Mouse (Mus musculus): ENCODE measurements around the gene Tcf3. TPM values are rescaled to one million over a fixed set of nuclear protein-coding genes. Genes with fewer than 3 reads are reported as not detected.

Tcf3 gene
- total and polyA plus RNA-seq, 2 experiments: 6.4 to 20.2 TPM

GRCm38 (mm10) chr10:80435764-80436163, 2.3 kb upstream of the Tcf3 start:
- Histone ChIP-seq H3K4me1 (ENCODE audit: control insufficient read depth, insufficient read depth, low read length) (peaks cover 17% of the 10 kb centered on the region), H3K79me2 (ENCODE audit: control insufficient read depth, insufficient read depth, low read length) (peaks cover 9% of the 10 kb centered on the region; the same call in 1 of the 2 replicates), H3K27ac (replicated peaks; ENCODE audit: insufficient read depth, low read depth, low read length) (peak overlapping the region; percentile 51), H3K27me3 (ENCODE audit: control insufficient read depth, insufficient read depth, low read length) (no peaks in the 10 kb centered on the region), H3K9ac (ENCODE audit: low read depth, low read length) (no peak overlapping the region), H3K4me3 (ENCODE audit: insufficient read depth, low read depth, low read length) (no peak overlapping the region), H3K36me3 (ENCODE audit: control insufficient read depth, insufficient read depth, low read length) (no peaks in the 10 kb centered on the region)
- DNase-seq (ENCODE audit: extremely low read depth, low read depth, low spot score): no peak
- 49% methylated on average over 7 of the region's 7 CpGs for WGBS
- TF ChIP-seq POLR2A (IDR thresholded peaks at IDR 0.05; ENCODE audit: extremely low read depth, insufficient read depth, low read length) (no peak), CTCF (IDR thresholded peaks at IDR 0.05; ENCODE audit: low read depth, low read length) (no peak)

GRCm38 (mm10) chr10:80434823-80435222, 1.4 kb upstream of the Tcf3 start:
- peaks cover 17% of the 10 kb centered on the region for H3K4me1 ChIP-seq (ENCODE audit: control insufficient read depth, insufficient read depth, low read length)
- no peak overlapping the region for H3K4me3 ChIP-seq (ENCODE audit: insufficient read depth, low read depth, low read length)
- no peaks in the 10 kb centered on the region for H3K36me3 ChIP-seq (ENCODE audit: control insufficient read depth, insufficient read depth, low read length)
- 0 out of 2 replicates have a peak overlapping the region, but pooled peaks have one; percentile 1 for H3K27ac ChIP-seq (replicated peaks; ENCODE audit: insufficient read depth, low read depth, low read length)
- H3K27me3 ChIP-seq (ENCODE audit: control insufficient read depth, insufficient read depth, low read length): no peaks in the 10 kb centered on the region
- no peak for DNase-seq (ENCODE audit: extremely low read depth, low read depth, low spot score)
- peaks cover 9% of the 10 kb centered on the region; the same call in 1 of the 2 replicates for H3K79me2 ChIP-seq (ENCODE audit: control insufficient read depth, insufficient read depth, low read length)
- no peak for TF ChIP-seq POLR2A (IDR thresholded peaks at IDR 0.05; ENCODE audit: extremely low read depth, insufficient read depth, low read length)
- no peak for TF ChIP-seq CTCF (IDR thresholded peaks at IDR 0.05; ENCODE audit: low read depth, low read length)
- WGBS: 73% methylated on average over 3 of the region's 3 CpGs
- H3K9ac ChIP-seq (ENCODE audit: low read depth, low read length): no peak overlapping the region

GRCm38 (mm10) chr10:80434233-80434592, 766 bp upstream of the Tcf3 start:
- TF ChIP-seq POLR2A (IDR thresholded peaks at IDR 0.05; ENCODE audit: extremely low read depth, insufficient read depth, low read length) (no peak), CTCF (IDR thresholded peaks at IDR 0.05; ENCODE audit: low read depth, low read length) (no peak)
- H3K9ac ChIP-seq (ENCODE audit: low read depth, low read length): peak overlapping the region; percentile 19; the same call in 1 of the 2 replicates

GRCm38 (mm10) chr10:80432936-80433512, 423 bp downstream of the Tcf3 start:
- peak overlapping the region; percentile 96 for H3K4me3 ChIP-seq (ENCODE audit: insufficient read depth, low read depth, low read length)
- no peaks in the 10 kb centered on the region for H3K27me3 ChIP-seq (ENCODE audit: control insufficient read depth, insufficient read depth, low read length)
- DNase-seq (ENCODE audit: extremely low read depth, low read depth, low spot score): no peak
- H3K4me1 ChIP-seq (ENCODE audit: control insufficient read depth, insufficient read depth, low read length): peaks cover 14% of the 10 kb centered on the region
- H3K9ac ChIP-seq (ENCODE audit: low read depth, low read length): peak overlapping the region; percentile 97
- H3K79me2 ChIP-seq (ENCODE audit: control insufficient read depth, insufficient read depth, low read length): peaks cover 9% of the 10 kb centered on the region; the same call in 1 of the 2 replicates
- peak overlapping the region; percentile 71 for H3K27ac ChIP-seq (replicated peaks; ENCODE audit: insufficient read depth, low read depth, low read length)
- under 1% methylated on average over 60 of the region's 60 CpGs for WGBS
- no peak for TF ChIP-seq POLR2A (IDR thresholded peaks at IDR 0.05; ENCODE audit: extremely low read depth, insufficient read depth, low read length)
- no peaks in the 10 kb centered on the region for H3K36me3 ChIP-seq (ENCODE audit: control insufficient read depth, insufficient read depth, low read length)

More at GRCm38 (mm10) chr10:80434233-80434592, 766 bp upstream of the Tcf3 start:
- Histone ChIP-seq H3K4me3 (ENCODE audit: insufficient read depth, low read depth, low read length) (peak overlapping the region; percentile 43; the same call in 1 of the 2 replicates), H3K27ac (replicated peaks; ENCODE audit: insufficient read depth, low read depth, low read length) (0 out of 2 replicates have a peak overlapping the region, but pooled peaks have one; percentile 16), H3K4me1 (ENCODE audit: control insufficient read depth, insufficient read depth, low read length) (peaks cover 17% of the 10 kb centered on the region), H3K27me3 (ENCODE audit: control insufficient read depth, insufficient read depth, low read length) (no peaks in the 10 kb centered on the region), H3K36me3 (ENCODE audit: control insufficient read depth, insufficient read depth, low read length) (no peaks in the 10 kb centered on the region), H3K79me2 (ENCODE audit: control insufficient read depth, insufficient read depth, low read length) (peaks cover 9% of the 10 kb centered on the region; the same call in 1 of the 2 replicates)
- DNase-seq (ENCODE audit: extremely low read depth, low read depth, low spot score): no peak
- 9% methylated on average over 8 of the region's 8 CpGs for WGBS

GRCm38 (mm10) chr10:80432387-80432785, 1.1 kb downstream of the Tcf3 start:
- WGBS: 19% methylated on average over 4 of the region's 4 CpGs
- TF ChIP-seq POLR2A (IDR thresholded peaks at IDR 0.05; ENCODE audit: extremely low read depth, insufficient read depth, low read length) (no peak), CTCF (IDR thresholded peaks at IDR 0.05; ENCODE audit: low read depth, low read length) (no peak)
- no peak overlapping the region for H3K27ac ChIP-seq (replicated peaks; ENCODE audit: insufficient read depth, low read depth, low read length)
- no peak for DNase-seq (ENCODE audit: extremely low read depth, low read depth, low spot score)
- peak overlapping the region; percentile 96 for H3K4me3 ChIP-seq (ENCODE audit: insufficient read depth, low read depth, low read length)
- H3K9ac ChIP-seq (ENCODE audit: low read depth, low read length): peak overlapping the region; percentile 97
- H3K36me3 ChIP-seq (ENCODE audit: control insufficient read depth, insufficient read depth, low read length): no peaks in the 10 kb centered on the region
- no peaks in the 10 kb centered on the region for H3K27me3 ChIP-seq (ENCODE audit: control insufficient read depth, insufficient read depth, low read length)
- peaks cover 13% of the 10 kb centered on the region for H3K4me1 ChIP-seq (ENCODE audit: control insufficient read depth, insufficient read depth, low read length)
- H3K79me2 ChIP-seq (ENCODE audit: control insufficient read depth, insufficient read depth, low read length): peaks cover 9% of the 10 kb centered on the region; the same call in 1 of the 2 replicates

Data from liver, adult 2 months (tissue).